Mouse (Mus musculus): ENCODE data around the gene Olfr1493-ps1. TPM values are rescaled to one million over a fixed set of nuclear protein-coding genes. Genes with fewer than 3 reads are reported as not detected.

Olfr1493-ps1 gene
- total RNA-seq (2022), result not detected

GRCm38 (mm10) chr19:13722978-13723377 lies at the start of gene Olfr1493-ps1:
Olfr1493-ps1 (plus strand) TSS chr19:13723278.
- DNase-seq (ENCODE audit: low spot score in 2 of 2), result no peak

GRCm38 (mm10) chr19:13696968-13697367 lies 26.1 kb upstream of the Olfr1493-ps1 start, which contains the start of gene Olfr1491:
Olfr1491 (plus strand) TSS chr19:13697268.
- no peak for DNase-seq (ENCODE audit: low spot score in 2 of 2)

- no peak for DNase-seq (ENCODE audit: low spot score in 2 of 2)
These were observed 16.4 kb downstream of the Olfr1493-ps1 start, which contains the start of gene Olfr1494 for GRCm38 (mm10) chr19:13739428-13739827. Olfr1494 (plus strand) TSS chr19:13739728.

GRCm38 (mm10) chr19:13749366-13749765 lies 26.3 kb downstream of the Olfr1493-ps1 start:
- DNase-seq (ENCODE audit: low spot score in 2 of 2), result no peak

- DNase-seq (ENCODE audit: low spot score in 2 of 2), result no peak
These were observed 41.2 kb downstream of the Olfr1493-ps1 start, which contains the start of gene Olfr1495 for GRCm38 (mm10) chr19:13764306-13764705. Olfr1495 (plus strand) TSS chr19:13764606.

DNA sequence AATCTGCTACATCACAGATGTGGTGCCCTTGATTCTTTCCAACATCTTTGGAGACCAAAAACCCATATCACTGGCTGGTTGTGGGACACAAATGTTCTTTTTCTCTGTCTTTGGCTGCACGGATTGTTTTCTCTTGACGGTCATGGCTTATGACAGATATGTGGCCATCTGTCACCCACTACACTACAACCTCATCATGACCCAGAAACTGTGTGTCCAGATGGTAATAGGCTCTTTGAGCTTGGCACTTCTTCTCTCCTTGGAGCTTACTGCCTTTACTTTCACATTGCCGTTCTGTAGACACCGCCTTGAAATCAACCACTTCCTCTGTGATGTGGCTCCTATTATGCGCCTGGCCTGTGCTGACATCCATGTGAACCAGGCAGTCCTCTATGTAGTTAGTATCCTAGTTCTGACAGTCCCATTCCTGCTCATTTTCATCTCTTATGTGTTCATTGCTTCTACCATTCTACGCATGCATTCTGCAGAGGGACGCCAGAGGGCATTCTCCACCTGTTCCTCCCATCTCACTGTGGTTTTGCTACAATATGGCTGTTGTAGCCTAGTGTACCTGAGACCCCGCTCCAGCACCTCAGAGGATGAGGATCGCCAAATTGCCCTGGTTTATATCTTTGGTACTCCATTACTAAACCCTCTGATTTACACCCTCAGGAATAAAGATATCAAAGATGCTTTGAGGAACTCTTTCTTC lies 45.6 kb downstream of the Olfr1493-ps1 start:
- DNase-seq (ENCODE audit: low spot score in 2 of 2), result no peak

- no peak for DNase-seq (ENCODE audit: low spot score in 2 of 2)
These were observed 54.5 kb downstream of the Olfr1493-ps1 start, which contains the start of gene Olfr1496 for GRCm38 (mm10) chr19:13777578-13777977. Olfr1496 (plus strand) TSS chr19:13777878.

Other genes starting within 250 kb of the Olfr1493-ps1 start
- not detected for gene Olfr1475, start 243.1 kb upstream of the Olfr1493-ps1 start, total RNA-seq (2022)
- gene Olfr1477, start 222.7 kb upstream of the Olfr1493-ps1 start, total RNA-seq (2022), result not detected
- gene Olfr1480, start 195.4 kb upstream of the Olfr1493-ps1 start, total RNA-seq (2022), result not detected
- gene Olfr1484, start 139.8 kb upstream of the Olfr1493-ps1 start, total RNA-seq (2022), result not detected
- gene Olfr1487, start 105.9 kb upstream of the Olfr1493-ps1 start, total RNA-seq (2022), result not detected
- not detected for gene Olfr1489, start 91.7 kb upstream of the Olfr1493-ps1 start, total RNA-seq (2022)
- gene Olfr1490, start 72.2 kb upstream of the Olfr1493-ps1 start, total RNA-seq (2022), result not detected
- gene Olfr1491, start 26.0 kb upstream of the Olfr1493-ps1 start, total RNA-seq (2022), result not detected
- gene Olfr1494, start 16.4 kb downstream of the Olfr1493-ps1 start, total RNA-seq (2022), result not detected
- gene Olfr1495, start 41.3 kb downstream of the Olfr1493-ps1 start, total RNA-seq (2022), result not detected
- gene Olfr1496, start 54.6 kb downstream of the Olfr1493-ps1 start, total RNA-seq (2022), result not detected
- gene Olfr1497, start 74.9 kb downstream of the Olfr1493-ps1 start, total RNA-seq (2022), result not detected
- not detected for gene Olfr1499, start 96.2 kb downstream of the Olfr1493-ps1 start, total RNA-seq (2022)
- gene Olfr1500, start 107.2 kb downstream of the Olfr1493-ps1 start, total RNA-seq (2022), result not detected
- gene Olfr1501, start 127.4 kb downstream of the Olfr1493-ps1 start, total RNA-seq (2022), result not detected
- not detected for gene Olfr1502, start 138.5 kb downstream of the Olfr1493-ps1 start, total RNA-seq (2022)
- gene Olfr1504, start 174.7 kb downstream of the Olfr1493-ps1 start, total RNA-seq (2022), result not detected
- not detected for gene Olfr1505, start 190.3 kb downstream of the Olfr1493-ps1 start, total RNA-seq (2022)